ENCODE assay signal across 32 mouse cellular contexts in the genomic region with DNA sequence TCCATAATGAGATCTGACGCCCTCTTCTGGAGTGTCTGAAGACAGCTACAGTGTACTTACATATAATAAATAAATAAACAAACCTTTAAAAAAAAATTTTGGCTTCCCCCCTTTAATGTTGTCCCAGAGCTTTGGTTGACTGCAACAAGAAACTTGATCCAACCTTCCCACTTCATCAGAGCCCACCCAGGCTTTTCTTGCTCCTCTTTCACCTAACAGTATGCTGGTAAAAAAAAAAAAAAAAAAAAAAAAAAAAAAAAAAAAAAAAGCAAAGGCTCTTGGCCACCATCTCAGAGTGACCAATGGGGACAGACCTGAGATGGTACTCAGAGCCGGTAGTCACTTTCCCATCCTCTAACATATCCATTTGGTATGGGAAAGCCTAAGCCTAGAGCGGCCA. TPM values are rescaled to one million over a fixed set of nuclear protein-coding genes. Genes with fewer than 3 reads are reported as not detected.
"Had no signal": no experiment of that assay in that cellular context is flagged by ENCODE, and none has a peak within 500 bp of the region (broad histone marks: within the 10 kb centered on the region; RNA-seq: fewer than 3 reads in every experiment).

No protein-coding gene starts in this region.

- H3K27ac ChIP-seq: heart, embryonic 10.5 days; heart, embryonic 13.5 days; heart, embryonic 15.5 days; hindbrain, embryonic 10.5 days; hindbrain, embryonic 12.5 days; hindbrain, embryonic 13.5 days; hindbrain, embryonic 14.5 days; hindbrain, embryonic 15.5 days; hindbrain, postnatal 0 days; intestine, embryonic 15.5 days; kidney, embryonic 15.5 days; kidney, postnatal 0 days had no signal

- H3K4me3 ChIP-seq: heart, embryonic 10.5 days; heart, embryonic 12.5 days; heart, embryonic 13.5 days; heart, embryonic 15.5 days; hindbrain, embryonic 10.5 days; hindbrain, embryonic 12.5 days; hindbrain, embryonic 13.5 days; hindbrain, embryonic 15.5 days; intestine, embryonic 15.5 days; kidney, embryonic 15.5 days; left cerebral cortex, adult 2 months had no signal

- H3K27me3 ChIP-seq: heart, embryonic 12.5 days; heart, embryonic 13.5 days; heart, embryonic 15.5 days; hindbrain, embryonic 12.5 days; hindbrain, embryonic 13.5 days; hindbrain, embryonic 15.5 days; intestine, embryonic 15.5 days; kidney, embryonic 15.5 days had no signal

- H3K9me3 ChIP-seq: heart, embryonic 10.5 days; heart, embryonic 12.5 days; heart, embryonic 13.5 days; heart, embryonic 15.5 days; hindbrain, embryonic 10.5 days; hindbrain, embryonic 12.5 days; hindbrain, embryonic 13.5 days; hindbrain, embryonic 15.5 days; intestine, embryonic 15.5 days; kidney, embryonic 15.5 days had no signal

- H3K4me2 ChIP-seq: heart, embryonic 11.5 days; heart, embryonic 12.5 days; heart, embryonic 13.5 days; heart, embryonic 15.5 days; hindbrain, embryonic 12.5 days; hindbrain, embryonic 13.5 days; hindbrain, embryonic 14.5 days; hindbrain, embryonic 15.5 days; intestine, embryonic 15.5 days; kidney, embryonic 15.5 days had no signal

- H3K9ac ChIP-seq: heart, embryonic 12.5 days; heart, embryonic 13.5 days; heart, embryonic 15.5 days; hindbrain, embryonic 12.5 days; hindbrain, embryonic 13.5 days; hindbrain, embryonic 14.5 days; hindbrain, embryonic 15.5 days; intestine, embryonic 15.5 days; kidney, embryonic 15.5 days had no signal

- DNase-seq: heart, postnatal 10 days; heart, postnatal 14 days; heart, postnatal 36 days; heart, postnatal 4 days; kidney, adult 11 months; kidney, adult 18-20 months; kidney, adult 2 months; kidney, adult 8-10 months; kidney, adult 9 months; kidney, postnatal 10 days; kidney, postnatal 14 days; kidney, postnatal 25 days; kidney, postnatal 36 days; kidney, postnatal 4 days; layer of hippocampus, adult 9-11 months; layer of hippocampus, postnatal 36 days had no signal

RNA-seq across cellular contexts. Expression of a gene that starts 21.2 kb away (rescaled TPM):
- polyA plus RNA-seq: inflammation-experienced regulatory T-cells, adult 6 months had no signal
